Mouse (Mus musculus) midbrain, embryonic 10.5 days (tissue): ENCODE measurements around the gene Ankrd27. TPM values are rescaled to one million over a fixed set of nuclear protein-coding genes. Genes with fewer than 3 reads are reported as not detected.
"Not testable (repeated sequence)": the region's sequence is repeated elsewhere in the genome, so short reads cannot be mapped to it uniquely, and the experiment has no call there.

ENCODE experiments used
- DNase-seq: peaks from one replicate; pipeline ENCODE4 v3.0.0-alpha.2; 2017; ENCODE audit warnings: low spot score
- H3K27ac ChIP-seq: fragments of 300-500 bp; sonication (generic); replicated peaks from 2 replicates; pipeline ENCODE4 v1.5.1; 2016; ENCODE audit warnings: mild to moderate bottlenecking
- H3K27me3 ChIP-seq: fragments of 300-500 bp; sonication (generic); 2 replicates; pipeline ENCODE4 v1.6.1; 2016; ENCODE audit warnings: low read depth, mild to moderate bottlenecking; ENCODE audit not compliant: poor library complexity, severe bottlenecking
- H3K36me3 ChIP-seq: fragments of 300-500 bp; sonication (generic); 2 replicates; pipeline ENCODE4 v1.6.1; 2016; ENCODE audit warnings: mild to moderate bottlenecking, moderate library complexity
- H3K4me1 ChIP-seq: fragments of 300-500 bp; sonication (generic); 2 replicates; pipeline ENCODE4 v1.6.1; 2016
- H3K4me3 ChIP-seq: fragments of 300-500 bp; sonication (generic); 2 replicates; pipeline ENCODE4 v1.5.1; 2016; ENCODE audit warnings: mild to moderate bottlenecking, moderate library complexity
- H3K9me3 ChIP-seq: fragments of 300-500 bp; sonication (generic); replicated peaks from 2 replicates; pipeline ENCODE4 v1.6.1; 2016; ENCODE audit warnings: mild to moderate bottlenecking
- WGBS: fragments of 180-500 bp; shearing (Covaris S2); methylation state at CpG from one replicate; pipeline ENCODE4 v1.1.7; 2016; 5-methylcytosine and 5-hydroxymethylcytosine counted together
- polyA plus RNA-seq: library from polyadenylated mRNA; unstranded; fragments of >200 nt; fragmentation: Nextera tagmentation; extraction: Ambion mirVana; gene quantifications from 2 replicates; pipeline ENCODE4 v1.2.1, GENCODE M21; 2016

Ankrd27 gene
- polyA plus RNA-seq, 1 experiment from 2014 or later, result 39.2 TPM

- H3K4me3 ChIP-seq, result no peak overlapping the region
- H3K27me3 ChIP-seq, result no peaks in the 10 kb centered on the region
- 77% methylated on average over 11 of the region's 11 CpGs for WGBS
- no peaks in the 10 kb centered on the region for H3K9me3 ChIP-seq
- H3K27ac ChIP-seq, result no peak overlapping the region
- no peaks in the 10 kb centered on the region for H3K4me1 ChIP-seq
- H3K36me3 ChIP-seq, result no peaks in the 10 kb centered on the region
- DNase-seq, result no peak
Measured at GRCm38 (mm10) chr7:35563071-35563470, 23.0 kb upstream of the Ankrd27 start.

DNA sequence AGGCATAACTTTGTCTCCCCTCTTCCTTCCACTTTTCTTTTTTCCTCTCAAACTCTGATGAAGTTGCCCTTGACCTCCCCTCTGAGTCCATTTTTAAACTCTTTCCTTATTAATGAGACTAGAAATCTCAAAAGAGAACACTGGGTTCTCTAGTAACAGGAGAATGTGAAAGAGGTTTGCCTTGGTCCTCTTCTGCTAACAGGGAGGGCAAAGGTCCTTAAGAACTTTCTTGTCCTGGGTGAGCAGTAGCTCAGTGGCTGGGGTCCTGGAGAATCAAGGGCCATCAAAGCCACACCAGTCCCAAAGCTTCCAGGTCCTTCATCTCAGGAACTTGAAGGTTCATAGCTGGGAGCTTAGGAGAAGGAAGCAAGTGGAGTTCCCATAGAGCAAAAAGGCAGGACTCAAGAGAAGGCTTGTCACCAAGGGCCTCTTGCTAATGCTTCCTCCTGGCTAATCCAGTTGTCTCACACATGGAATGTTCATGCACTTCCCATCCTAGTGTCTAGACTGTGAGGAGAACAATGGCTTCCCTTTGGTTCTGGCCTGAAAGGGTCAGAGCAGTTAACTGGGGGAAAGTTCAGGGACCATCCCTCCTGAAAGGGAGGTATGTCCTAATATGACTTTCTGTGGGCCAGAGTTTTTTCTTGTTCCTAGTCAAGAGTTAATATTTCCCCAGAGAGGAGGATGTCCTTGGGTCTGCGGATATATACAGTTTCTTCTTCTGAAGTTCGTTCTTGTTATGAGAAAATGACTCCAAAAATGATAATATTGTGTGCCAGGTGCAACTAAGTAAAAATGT, 21.8 kb upstream of the Ankrd27 start:
- H3K27me3 ChIP-seq, result no peaks in the 10 kb centered on the region
- DNase-seq, result no peak
- H3K9me3 ChIP-seq, result no peaks in the 10 kb centered on the region
- H3K4me3 ChIP-seq, result no peak overlapping the region
- no peaks in the 10 kb centered on the region for H3K4me1 ChIP-seq
- H3K36me3 ChIP-seq, result no peaks in the 10 kb centered on the region
- 88% methylated on average over 2 of the region's 2 CpGs for WGBS
- H3K27ac ChIP-seq, result no peak overlapping the region

DNA sequence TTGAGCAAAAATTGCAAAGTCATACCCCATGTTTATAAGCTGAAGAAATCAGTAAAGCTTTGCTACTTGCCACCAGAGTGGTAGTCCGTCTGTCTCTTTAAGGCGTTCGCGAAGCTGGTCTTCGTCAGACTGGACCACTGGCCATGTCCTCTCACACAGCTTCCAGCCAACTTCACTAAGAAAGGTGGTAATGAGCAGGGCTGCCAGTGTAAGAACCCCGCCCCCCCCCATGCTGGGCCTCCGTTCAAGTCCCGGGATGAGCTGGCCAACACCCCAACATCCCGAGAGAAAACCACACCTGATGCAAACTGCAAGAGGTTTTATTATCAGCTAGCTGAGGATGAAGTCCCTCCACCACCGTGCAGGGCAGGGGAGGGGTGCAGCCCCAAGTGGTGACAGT, 21.2 kb upstream of the Ankrd27 start:
- not testable (repeated sequence) for DNase-seq, H3K4me1 ChIP-seq, H3K27me3 ChIP-seq, H3K4me3 ChIP-seq, H3K36me3 ChIP-seq, H3K9me3 ChIP-seq, H3K27ac ChIP-seq
- WGBS, result 89% methylated on average over 10 of the region's 10 CpGs

GRCm38 (mm10) chr7:35565965-35566364, 20.1 kb upstream of the Ankrd27 start:
- H3K27me3 ChIP-seq, DNase-seq, H3K27ac ChIP-seq, H3K4me3 ChIP-seq, H3K36me3 ChIP-seq, H3K4me1 ChIP-seq, H3K9me3 ChIP-seq: not testable (repeated sequence)
- WGBS, result 90% methylated on average over 13 of the region's 13 CpGs

- H3K4me1 ChIP-seq, H3K27me3 ChIP-seq, H3K9me3 ChIP-seq, H3K36me3 ChIP-seq, H3K27ac ChIP-seq, DNase-seq, H3K4me3 ChIP-seq: not testable (repeated sequence)
- 87% methylated on average over 4 of the region's 4 CpGs for WGBS
Measured at GRCm38 (mm10) chr7:35569724-35570123, 16.3 kb upstream of the Ankrd27 start.

GRCm38 (mm10) chr7:35570883-35571282, 15.2 kb upstream of the Ankrd27 start:
- H3K27me3 ChIP-seq, H3K36me3 ChIP-seq, H3K9me3 ChIP-seq, H3K4me3 ChIP-seq, H3K27ac ChIP-seq, H3K4me1 ChIP-seq, DNase-seq: not testable (repeated sequence)
- WGBS, result 23% methylated on average over 6 of the region's 6 CpGs

GRCm38 (mm10) chr7:35579849-35580248, 6.2 kb upstream of the Ankrd27 start:
- peaks cover 25% of the 10 kb centered on the region for H3K4me1 ChIP-seq
- 38% methylated on average over 4 of the region's 4 CpGs for WGBS

DNA sequence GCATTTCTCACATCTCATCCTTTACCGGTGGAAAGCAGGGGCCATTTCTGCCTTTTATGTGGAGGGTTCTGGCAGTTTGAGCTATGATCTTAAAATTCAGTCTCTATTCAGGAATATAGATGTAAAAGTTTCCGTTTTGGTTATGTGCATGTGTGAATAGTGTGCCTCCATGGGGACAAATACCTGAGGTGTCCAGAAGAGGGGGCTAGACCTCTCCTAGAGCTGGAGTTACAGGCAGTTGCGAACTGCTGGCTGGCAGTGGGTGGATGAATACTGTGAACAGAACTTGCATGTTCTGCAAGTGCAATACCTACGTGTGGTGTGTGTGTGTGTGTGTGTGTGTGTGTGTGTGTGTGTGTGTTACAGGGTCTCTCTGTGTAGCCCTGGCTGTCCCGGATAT, 3.3 kb upstream of the Ankrd27 start:
- DNase-seq, result no peak
- Histone ChIP-seq H3K9me3 (no peaks in the 10 kb centered on the region), H3K27ac (no peak overlapping the region), H3K27me3 (peaks cover 46% of the 10 kb centered on the region), H3K36me3 (no peaks in the 10 kb centered on the region), H3K4me3 (no peak overlapping the region), H3K4me1 (peaks cover 47% of the 10 kb centered on the region)
- WGBS, result 77% methylated on average over 5 of the region's 5 CpGs

More at GRCm38 (mm10) chr7:35579849-35580248, 6.2 kb upstream of the Ankrd27 start:
- Histone ChIP-seq H3K36me3 (no peaks in the 10 kb centered on the region), H3K27me3 (peaks cover 39% of the 10 kb centered on the region), H3K9me3 (no peaks in the 10 kb centered on the region), H3K27ac (no peak overlapping the region), H3K4me3 (no peak overlapping the region)
- DNase-seq, result peak; percentile 55

DNA sequence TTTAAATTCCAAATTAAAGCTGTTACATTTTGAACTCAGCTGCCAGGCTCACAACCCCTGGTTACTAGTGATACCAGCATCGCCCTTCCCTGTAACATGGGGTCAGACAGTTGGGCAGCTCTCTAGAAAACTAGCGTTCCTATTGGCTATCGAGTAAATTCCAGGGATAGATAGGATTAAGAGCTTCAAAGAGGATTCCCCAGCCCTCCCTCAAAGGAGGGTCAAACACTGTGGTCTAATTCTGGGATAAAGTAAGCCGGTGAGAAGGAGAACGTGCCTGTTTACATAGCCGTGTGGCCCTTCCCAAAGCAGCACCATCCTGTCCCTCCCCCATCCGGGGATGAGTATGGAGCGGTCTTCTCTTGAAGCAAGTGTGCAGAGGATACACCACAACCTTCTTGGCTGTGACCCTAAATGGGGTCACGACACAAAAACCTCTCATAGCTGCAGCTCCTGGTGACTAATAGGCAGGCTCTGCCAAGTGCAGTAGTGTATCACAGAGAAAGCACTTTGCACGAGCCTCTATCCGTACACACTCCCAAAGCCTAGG, 2.5 kb upstream of the Ankrd27 start:
- peak overlapping the region; percentile 84 for H3K4me3 ChIP-seq
- peaks cover 53% of the 10 kb centered on the region for H3K4me1 ChIP-seq
- 3% methylated on average over 11 of the region's 11 CpGs for WGBS
- H3K27ac ChIP-seq, result no peak overlapping the region
- peaks cover 46% of the 10 kb centered on the region for H3K27me3 ChIP-seq
- DNase-seq, result peak; percentile 37
- H3K36me3 ChIP-seq, result no peaks in the 10 kb centered on the region
- H3K9me3 ChIP-seq, result no peaks in the 10 kb centered on the region

DNA sequence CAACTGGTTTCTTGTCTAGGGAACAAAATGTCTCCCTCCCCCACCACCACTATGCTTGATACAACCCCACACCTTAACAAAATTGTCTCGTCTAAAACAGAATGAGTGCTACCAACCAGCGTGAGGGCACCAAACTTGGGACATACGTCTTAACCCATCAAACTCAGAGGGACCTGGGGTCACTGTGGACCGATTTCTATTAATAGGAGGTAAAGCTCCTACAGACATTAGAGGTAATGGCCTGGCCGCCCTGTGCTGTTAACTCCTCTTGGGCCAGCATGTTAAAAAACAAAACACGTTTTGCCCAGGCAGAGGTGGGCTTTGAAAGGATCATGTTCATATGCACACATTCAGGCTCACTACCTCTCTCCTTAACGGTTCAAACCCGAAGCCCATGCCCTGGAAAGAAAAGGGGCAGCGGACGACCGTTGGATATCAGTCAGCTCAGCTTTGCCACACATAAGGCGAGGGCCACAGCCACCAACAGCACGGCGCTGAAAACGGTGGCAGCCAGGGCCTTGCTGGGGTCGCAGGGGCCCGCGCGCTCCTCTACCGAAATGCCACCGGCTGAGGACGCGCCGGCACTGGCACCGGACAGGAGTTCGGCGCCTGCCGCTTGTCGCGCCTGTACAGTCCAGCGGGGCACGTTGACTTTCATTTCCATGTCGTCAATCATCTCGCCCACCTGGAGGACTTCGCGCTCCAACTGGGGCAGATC, 1.8 kb upstream of the Ankrd27 start:
- no peak for DNase-seq
- Histone ChIP-seq H3K27me3 (peaks cover 46% of the 10 kb centered on the region), H3K4me1 (peaks cover 53% of the 10 kb centered on the region), H3K4me3 (peak overlapping the region; percentile 84), H3K27ac (peak overlapping the region; percentile 79), H3K36me3 (no peaks in the 10 kb centered on the region), H3K9me3 (no peaks in the 10 kb centered on the region)
- 4% methylated on average over 36 of the region's 36 CpGs for WGBS

- Histone ChIP-seq H3K4me3 (peak overlapping the region; percentile 84), H3K9me3 (no peaks in the 10 kb centered on the region), H3K4me1 (peaks cover 53% of the 10 kb centered on the region), H3K27me3 (peaks cover 46% of the 10 kb centered on the region), H3K36me3 (no peaks in the 10 kb centered on the region), H3K27ac (peak overlapping the region; percentile 79)
- peak; percentile 63 for DNase-seq
- WGBS, result under 1% methylated on average over 50 of the region's 50 CpGs
Measured at GRCm38 (mm10) chr7:35584786-35585190, 1.3 kb upstream of the Ankrd27 start.

DNA sequence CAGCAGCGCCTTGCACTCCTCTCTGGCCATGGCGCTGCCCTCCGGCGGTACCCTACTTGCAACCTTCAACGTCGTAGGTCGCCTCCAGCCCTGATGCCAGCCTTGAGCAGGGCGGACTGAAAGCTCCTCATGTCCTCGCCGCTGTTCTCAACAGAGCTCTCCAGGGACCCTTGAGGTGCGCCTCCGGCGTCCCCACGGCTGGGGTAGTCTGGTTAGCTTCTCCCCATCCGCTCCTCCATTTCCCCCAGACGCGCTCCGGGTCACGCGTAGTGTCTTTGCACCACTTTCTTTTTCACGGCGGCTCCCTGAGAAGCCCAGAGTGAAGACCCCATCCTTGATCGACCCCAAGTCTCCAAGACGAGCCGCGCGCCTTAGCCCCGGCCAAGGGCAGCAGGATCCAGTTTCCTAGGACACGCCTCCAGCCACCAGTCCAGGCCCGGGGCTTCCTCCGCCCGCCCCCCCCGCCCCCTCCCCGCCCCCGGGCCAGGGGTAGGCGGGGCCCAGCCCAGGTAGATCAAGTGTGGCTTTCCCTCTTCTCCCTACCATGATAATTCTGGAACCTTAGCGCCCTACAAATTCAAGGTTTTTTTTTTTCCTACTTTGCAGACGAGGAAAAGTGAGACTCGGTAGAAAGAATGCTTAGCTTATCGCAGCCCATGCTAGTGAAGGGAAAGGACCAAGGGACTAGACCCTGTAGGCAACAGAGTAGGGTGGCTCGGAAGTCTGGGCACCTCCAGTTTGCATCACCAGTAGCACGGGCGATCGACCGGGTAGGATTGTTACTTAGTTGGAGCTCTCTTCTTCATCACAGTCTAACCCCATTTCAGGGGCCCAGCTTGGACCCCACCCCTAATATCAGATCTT, 621 bp upstream of the Ankrd27 start, which contains the start of gene Rgs9bp:
TSS of gene Rgs9bp (minus strand) at position 392 of the 864 bp plus-strand sequence.
- Histone ChIP-seq H3K27me3 (peaks cover 46% of the 10 kb centered on the region), H3K4me3 (peak within 1 kb of the TSS; percentile 84), H3K4me1 (peaks cover 50% of the 10 kb centered on the region), H3K27ac (peak within 1 kb of the TSS; percentile 88), H3K9me3 (no peaks in the 10 kb centered on the region), H3K36me3 (no peaks in the 10 kb centered on the region)
- under 1% methylated on average over 45 of the region's 45 CpGs for WGBS
- peak; percentile 81 for DNase-seq
